Mouse (Mus musculus): ENCODE results near the gene Osbpl2. TPM values are rescaled to one million over a fixed set of nuclear protein-coding genes. Genes with fewer than 3 reads are reported as not detected.

Gene Osbpl2
- total and polyA plus RNA-seq, 3 experiments = 13.3 to 25.5 TPM; not detected in 1

GRCm38 (mm10) chr2:180085926-180086636 is 33.0 kb upstream of the Osbpl2 start:
- Histone ChIP-seq H3K4me3 (ENCODE audit: control insufficient read depth in 1 of 2, insufficient read depth in 1 of 2, low read depth in 2 of 2, low read length in 2 of 2) (no peak overlapping the region), H3K36me3 (ENCODE audit: control insufficient read depth in 1 of 2, insufficient read depth in 2 of 2, low read length in 2 of 2) (no peaks in the 10 kb centered on the region), H3K27ac (ENCODE audit: control insufficient read depth, low read depth, low read length) (no peak overlapping the region), H3K9ac (ENCODE audit: control insufficient read depth, low read depth, low read length, poor library complexity, severe bottlenecking) (no peak overlapping the region), H3K9me3 (replicated peaks; ENCODE audit: insufficient read depth, low read length) (no peaks in the 10 kb centered on the region), H3K27me3 (ENCODE audit: control insufficient read depth in 1 of 2, insufficient read depth in 2 of 2, low read length in 2 of 2) (no peaks in the 10 kb centered on the region), H3K79me2 (ENCODE audit: control insufficient read depth, insufficient read depth, low read length, poor library complexity) (no peaks in the 10 kb centered on the region), H3K4me1 (ENCODE audit: control insufficient read depth in 1 of 2, insufficient read depth in 2 of 2, low read length in 2 of 2) (no peaks in the 10 kb centered on the region)
- no peak for DNase-seq (ENCODE audit: low read depth, low spot score)
- TF ChIP-seq USF1 (IDR thresholded peaks at IDR 0.05; ENCODE audit: low read depth, low read length) = no peak
- TF ChIP-seq POLR2AphosphoS2 (IDR thresholded peaks at IDR 0.05; ENCODE audit: low read length) = no peak
- no peak for TF ChIP-seq MAFK (IDR thresholded peaks at IDR 0.05; ENCODE audit: borderline replicate concordance, low read depth, low read length)
- no peak for TF ChIP-seq JUND (IDR thresholded peaks at IDR 0.05; ENCODE audit: low read depth, low read length)
- TF ChIP-seq UBTF (IDR thresholded peaks at IDR 0.05; ENCODE audit: borderline replicate concordance, insufficient read depth, low read depth, low read length) = no peak
- no peak for TF ChIP-seq MYC (IDR thresholded peaks at IDR 0.05; ENCODE audit: low read depth, low read length)
- no peak for TF ChIP-seq E2F4 (IDR thresholded peaks at IDR 0.05; ENCODE audit: borderline replicate concordance, low read depth, low read length)
- TF ChIP-seq CTCF (IDR thresholded peaks at IDR 0.05 in 2 of 3, conservative IDR thresholded peaks at IDR 0.05 in 1 of 3; ENCODE audit: control insufficient read depth in 1 of 3, insufficient read depth in 1 of 3, low read depth in 2 of 3, low read length in 3 of 3, poor library complexity in 1 of 3, severe bottlenecking in 1 of 3) = no peak
- no peak for TF ChIP-seq ZNF384 (IDR thresholded peaks at IDR 0.05; ENCODE audit: low read depth, low read length)
- TF ChIP-seq GATA1 (IDR thresholded peaks at IDR 0.05; ENCODE audit: low read depth, low read length) = no peak
- no peak for TF ChIP-seq RAD21 (IDR thresholded peaks at IDR 0.05; ENCODE audit: low read depth, low read length)
- TF ChIP-seq RCOR1 (IDR thresholded peaks at IDR 0.05; ENCODE audit: low read depth, low read length) = no peak
- no peak for TF ChIP-seq MYB (IDR thresholded peaks at IDR 0.05; ENCODE audit: low read depth, low read length)
- TF ChIP-seq GABPA (IDR thresholded peaks at IDR 0.05; ENCODE audit: low read depth, low read length) = no peak
- TF ChIP-seq TBP (IDR thresholded peaks at IDR 0.05; ENCODE audit: low read depth, low read length) = no peak
- no peak for TF ChIP-seq MAX (IDR thresholded peaks at IDR 0.05; ENCODE audit: low read length)

GRCm38 (mm10) chr2:180086637-180087027 is 32.5 kb upstream of the Osbpl2 start:
- Histone ChIP-seq H3K4me3 (ENCODE audit: control insufficient read depth in 1 of 2, insufficient read depth in 1 of 2, low read depth in 2 of 2, low read length in 2 of 2) (no peak overlapping the region), H3K36me3 (ENCODE audit: control insufficient read depth in 1 of 2, insufficient read depth in 2 of 2, low read length in 2 of 2) (no peaks in the 10 kb centered on the region), H3K4me1 (ENCODE audit: control insufficient read depth in 1 of 2, insufficient read depth in 2 of 2, low read length in 2 of 2) (no peaks in the 10 kb centered on the region), H3K9me3 (replicated peaks; ENCODE audit: insufficient read depth, low read length) (no peaks in the 10 kb centered on the region), H3K79me2 (ENCODE audit: control insufficient read depth, insufficient read depth, low read length, poor library complexity) (no peaks in the 10 kb centered on the region), H3K9ac (ENCODE audit: control insufficient read depth, low read depth, low read length, poor library complexity, severe bottlenecking) (no peak overlapping the region), H3K27me3 (ENCODE audit: control insufficient read depth in 1 of 2, insufficient read depth in 2 of 2, low read length in 2 of 2) (no peaks in the 10 kb centered on the region), H3K27ac (ENCODE audit: control insufficient read depth, low read depth, low read length) (no peak overlapping the region)
- no peak for DNase-seq (ENCODE audit: low read depth, low spot score)
- TF ChIP-seq HCFC1 (IDR thresholded peaks at IDR 0.05; ENCODE audit: low read depth, low read length) (no peak), ELF1 (IDR thresholded peaks at IDR 0.05; ENCODE audit: low read depth, low read length) (no peak), SMC3 (IDR thresholded peaks at IDR 0.05; ENCODE audit: low read depth, low read length) (no peak), ZMIZ1 (IDR thresholded peaks at IDR 0.05; ENCODE audit: low read depth, low read length) (no peak), USF1 (IDR thresholded peaks at IDR 0.05; ENCODE audit: low read depth, low read length) (no peak), NRF1 (IDR thresholded peaks at IDR 0.05; ENCODE audit: insufficient read depth, low read depth, low read length, poor library complexity, severe bottlenecking) (no peak), RCOR1 (IDR thresholded peaks at IDR 0.05; ENCODE audit: low read depth, low read length) (no peak), RAD21 (IDR thresholded peaks at IDR 0.05; ENCODE audit: low read depth, low read length) (no peak), ETS1 (IDR thresholded peaks at IDR 0.05; ENCODE audit: low read depth, low read length) (no peak), MEF2A (IDR thresholded peaks at IDR 0.05; ENCODE audit: extremely low read depth, insufficient replicate concordance, low read depth, low read length, poor library complexity, severe bottlenecking) (no peak), MAFK (IDR thresholded peaks at IDR 0.05; ENCODE audit: borderline replicate concordance, low read depth, low read length) (no peak), JUND (IDR thresholded peaks at IDR 0.05; ENCODE audit: low read depth, low read length) (no peak), TBP (IDR thresholded peaks at IDR 0.05; ENCODE audit: low read depth, low read length) (no peak), BHLHE40 (IDR thresholded peaks at IDR 0.05; ENCODE audit: borderline replicate concordance, low read depth, low read length) (no peak), GATA1 (IDR thresholded peaks at IDR 0.05; ENCODE audit: low read depth, low read length) (no peak), MAZ (IDR thresholded peaks at IDR 0.05; ENCODE audit: low read depth, low read length) (no peak), ZNF384 (IDR thresholded peaks at IDR 0.05; ENCODE audit: low read depth, low read length) (no peak), ZKSCAN1 (IDR thresholded peaks at IDR 0.05; ENCODE audit: low read depth, low read length) (no peak)

Measured in MEL (cell line).